Mouse (Mus musculus): ENCODE results near the gene Ppil3. TPM values are rescaled to one million over a fixed set of nuclear protein-coding genes. Genes with fewer than 3 reads are reported as not detected.

Ppil3 gene
- polyA plus RNA-seq, 1 experiment from 2014 or later, result 49.8 TPM

DNA sequence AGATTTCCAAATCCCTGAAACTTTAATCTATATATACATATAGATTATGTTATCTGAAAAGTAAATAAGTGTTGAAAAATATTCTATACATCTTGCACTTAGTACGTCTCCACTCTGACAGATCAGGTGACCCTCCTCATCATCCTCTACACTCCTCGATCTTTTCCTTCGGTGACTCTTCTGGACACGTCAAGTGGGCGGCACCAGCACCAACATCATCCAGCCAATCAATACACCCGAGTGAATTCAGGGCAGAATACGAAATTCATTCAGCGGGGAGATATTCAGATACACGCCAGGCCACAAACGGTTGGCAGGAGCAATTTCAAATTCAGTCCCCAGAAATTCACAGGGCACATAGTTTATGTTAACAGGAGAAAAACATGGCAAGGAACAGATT lies 25.3 kb downstream of the Ppil3 start:
- no peaks in the 10 kb centered on the region for H3K27me3 ChIP-seq (ENCODE audit: control insufficient read depth, insufficient read depth, low read depth, low read length)
- peaks cover 42% of the 10 kb centered on the region for H3K36me3 ChIP-seq (ENCODE audit: control insufficient read depth, insufficient read depth, low read length)
- 88% methylated on average over 10 of the region's 10 CpGs for WGBS
- no peaks in the 10 kb centered on the region for H3K9me3 ChIP-seq (replicated peaks; ENCODE audit: control insufficient read depth, low read length, poor library complexity, severe bottlenecking)
- no peak overlapping the region for H3K9ac ChIP-seq (ENCODE audit: low read depth, low read length)
- H3K27ac ChIP-seq (ENCODE audit: low read length), result no peak overlapping the region
- peaks cover 20% of the 10 kb centered on the region for H3K4me1 ChIP-seq (ENCODE audit: control insufficient read depth, insufficient read depth, low read length)
- no peak for ATAC-seq
- H3K4me2 ChIP-seq (ENCODE audit: low read length), result no peak overlapping the region
- H3K4me3 ChIP-seq (ENCODE audit: low read depth, low read length), result no peak overlapping the region

DNA sequence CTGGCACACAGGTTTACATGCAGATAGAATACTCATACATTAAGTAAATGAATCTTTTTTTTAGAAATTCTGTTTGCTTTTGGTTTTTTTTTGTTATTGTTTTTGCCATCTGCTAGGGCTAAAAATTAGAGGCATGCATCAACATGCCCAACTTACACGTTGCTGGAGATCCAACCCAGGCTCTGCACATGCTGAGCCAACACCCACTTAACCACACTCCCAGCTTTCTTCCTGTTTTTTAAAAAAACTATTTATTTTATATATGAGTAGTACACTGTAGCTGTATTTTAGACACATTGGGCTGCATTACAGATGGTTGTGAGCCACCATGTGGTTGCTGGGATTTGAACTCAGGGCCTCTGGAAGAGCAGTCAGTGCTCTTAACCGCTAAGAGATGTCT lies 29.2 kb downstream of the Ppil3 start:
- Histone ChIP-seq H3K9ac (ENCODE audit: low read depth, low read length) (no peak overlapping the region), H3K27me3 (ENCODE audit: control insufficient read depth, insufficient read depth, low read depth, low read length) (no peaks in the 10 kb centered on the region), H3K9me3 (replicated peaks; ENCODE audit: control insufficient read depth, low read length, poor library complexity, severe bottlenecking) (no peaks in the 10 kb centered on the region), H3K4me1 (ENCODE audit: control insufficient read depth, insufficient read depth, low read length) (peaks cover 5% of the 10 kb centered on the region), H3K27ac (ENCODE audit: low read length) (no peak overlapping the region), H3K4me2 (ENCODE audit: low read length) (no peak overlapping the region), H3K4me3 (ENCODE audit: low read depth, low read length) (no peak overlapping the region), H3K36me3 (ENCODE audit: control insufficient read depth, insufficient read depth, low read length) (peaks cover 62% of the 10 kb centered on the region)
- no peak for ATAC-seq
- WGBS, result 97% methylated on average over 2 of the region's 2 CpGs

DNA sequence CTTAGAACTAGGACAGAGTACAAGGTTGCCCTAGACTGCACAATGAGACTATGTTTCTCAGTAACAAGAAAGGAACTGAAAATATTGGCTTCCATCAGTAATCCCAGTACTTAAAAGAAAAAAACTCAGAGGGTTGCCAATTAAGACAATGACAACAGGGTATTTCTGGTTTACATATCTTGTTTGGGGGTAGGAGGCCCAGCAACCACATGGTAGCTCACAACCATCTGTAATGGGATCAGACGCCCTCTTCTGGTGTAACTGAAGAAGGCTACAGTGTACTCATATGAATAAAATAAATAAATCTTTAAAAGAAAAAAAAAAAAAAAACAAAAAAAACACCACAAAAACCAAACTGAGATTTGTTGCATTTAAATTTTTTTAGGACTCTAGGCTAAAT lies 29.8 kb downstream of the Ppil3 start:
- Histone ChIP-seq H3K27me3 (ENCODE audit: control insufficient read depth, insufficient read depth, low read depth, low read length) (no peaks in the 10 kb centered on the region), H3K9ac (ENCODE audit: low read depth, low read length) (no peak overlapping the region), H3K4me2 (ENCODE audit: low read length) (no peak overlapping the region), H3K4me1 (ENCODE audit: control insufficient read depth, insufficient read depth, low read length) (0 out of 2 replicates have a peak, but pooled peaks cover 3% of the 10 kb centered on the region), H3K27ac (ENCODE audit: low read length) (no peak overlapping the region), H3K4me3 (ENCODE audit: low read depth, low read length) (no peak overlapping the region), H3K36me3 (ENCODE audit: control insufficient read depth, insufficient read depth, low read length) (peaks cover 66% of the 10 kb centered on the region), H3K9me3 (replicated peaks; ENCODE audit: control insufficient read depth, low read length, poor library complexity, severe bottlenecking) (no peaks in the 10 kb centered on the region)
- 22% methylated on average over 1 of the region's 1 CpGs for WGBS
- no peak for ATAC-seq

DNA sequence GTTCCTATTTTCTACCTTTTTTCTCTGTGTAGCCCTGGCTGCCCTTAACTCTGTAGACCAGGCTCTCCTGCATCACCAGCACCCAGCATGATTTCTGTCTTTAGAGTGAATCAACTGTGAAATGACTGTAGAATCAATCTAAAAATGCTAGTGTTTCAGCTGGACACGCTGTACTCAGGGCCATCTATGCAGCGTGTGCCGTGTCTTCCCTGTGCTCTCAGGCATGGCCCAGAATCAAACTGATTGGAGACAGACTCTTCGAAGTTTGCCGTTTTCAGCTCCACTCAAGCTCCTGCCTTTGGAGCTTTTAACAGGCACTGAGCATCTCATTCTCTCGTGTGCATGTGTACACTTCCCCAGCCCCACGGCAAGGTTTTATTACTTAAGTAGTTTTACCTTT lies 34.5 kb downstream of the Ppil3 start:
- no peaks in the 10 kb centered on the region for H3K27me3 ChIP-seq (ENCODE audit: control insufficient read depth, insufficient read depth, low read depth, low read length)
- H3K4me3 ChIP-seq (ENCODE audit: low read depth, low read length), result no peak overlapping the region
- no peak overlapping the region for H3K9ac ChIP-seq (ENCODE audit: low read depth, low read length)
- H3K27ac ChIP-seq (ENCODE audit: low read length), result no peak overlapping the region
- H3K4me2 ChIP-seq (ENCODE audit: low read length), result no peak overlapping the region
- no peaks in the 10 kb centered on the region for H3K4me1 ChIP-seq (ENCODE audit: control insufficient read depth, insufficient read depth, low read length)
- no peaks in the 10 kb centered on the region for H3K9me3 ChIP-seq (replicated peaks; ENCODE audit: control insufficient read depth, low read length, poor library complexity, severe bottlenecking)
- ATAC-seq, result no peak
- WGBS, result 94% methylated on average over 7 of the region's 7 CpGs
- H3K36me3 ChIP-seq (ENCODE audit: control insufficient read depth, insufficient read depth, low read length), result peaks cover 45% of the 10 kb centered on the region

DNA sequence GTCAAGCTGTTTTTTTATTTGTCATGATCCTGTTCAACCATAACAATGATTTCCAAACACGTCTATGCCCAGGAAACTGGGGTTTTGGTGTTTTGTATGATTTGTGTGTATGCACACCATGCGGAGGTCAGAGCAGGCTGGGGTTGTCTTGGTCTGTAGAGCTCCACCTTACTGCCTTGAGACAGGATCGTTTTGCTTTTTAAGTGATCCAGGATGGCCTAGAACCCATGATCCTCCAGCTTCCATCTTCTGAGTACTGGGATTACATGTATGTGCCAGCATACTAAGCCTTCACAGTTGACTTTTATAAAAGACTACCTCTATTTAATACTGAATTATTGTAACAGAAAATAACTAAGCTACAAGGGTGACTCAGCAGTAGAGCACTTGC lies 35.1 kb downstream of the Ppil3 start:
- H3K27me3 ChIP-seq (ENCODE audit: control insufficient read depth, insufficient read depth, low read depth, low read length), result no peaks in the 10 kb centered on the region
- H3K36me3 ChIP-seq (ENCODE audit: control insufficient read depth, insufficient read depth, low read length), result peaks cover 41% of the 10 kb centered on the region
- no peak overlapping the region for H3K4me2 ChIP-seq (ENCODE audit: low read length)
- no peak overlapping the region for H3K9ac ChIP-seq (ENCODE audit: low read depth, low read length)
- no peak overlapping the region for H3K4me3 ChIP-seq (ENCODE audit: low read depth, low read length)
- no peak overlapping the region for H3K27ac ChIP-seq (ENCODE audit: low read length)
- H3K4me1 ChIP-seq (ENCODE audit: control insufficient read depth, insufficient read depth, low read length), result no peaks in the 10 kb centered on the region
- no peaks in the 10 kb centered on the region for H3K9me3 ChIP-seq (replicated peaks; ENCODE audit: control insufficient read depth, low read length, poor library complexity, severe bottlenecking)
- 81% methylated on average over 3 of the region's 3 CpGs for WGBS
- ATAC-seq, result no peak

DNA sequence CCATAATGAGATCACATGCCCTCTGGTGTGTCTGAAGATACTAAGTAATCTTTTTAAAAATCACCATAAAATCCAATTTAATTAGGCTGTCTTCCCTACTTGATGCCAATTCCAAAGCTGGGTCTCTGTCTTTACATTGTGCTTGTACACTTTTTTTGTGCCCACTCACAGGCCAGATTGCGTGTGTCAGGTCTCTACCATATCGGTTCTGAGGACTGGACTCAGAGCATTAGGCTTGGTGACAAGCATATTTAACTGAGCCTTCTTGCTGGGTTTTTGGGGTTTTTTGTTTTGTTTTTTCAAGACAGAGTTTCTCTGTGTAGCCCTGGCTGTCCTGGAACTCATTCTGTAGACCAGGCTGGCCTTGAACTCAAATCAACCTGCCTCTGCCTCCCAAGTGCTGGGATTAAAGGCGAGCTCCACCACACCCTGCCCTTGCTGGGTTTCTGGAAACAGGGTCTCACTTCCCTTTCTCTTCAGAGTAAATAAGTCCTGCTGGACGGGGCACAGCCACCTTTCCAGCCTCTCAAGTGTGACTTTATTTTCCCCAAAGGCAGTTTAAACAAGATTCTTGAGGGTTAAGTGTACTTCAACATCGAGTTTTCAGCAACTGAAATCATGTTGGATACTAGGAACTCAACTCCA lies 35.6 kb downstream of the Ppil3 start:
- H3K9ac ChIP-seq (ENCODE audit: low read depth, low read length), result no peak overlapping the region
- no peak overlapping the region for H3K4me2 ChIP-seq (ENCODE audit: low read length)
- ATAC-seq, result no peak
- no peaks in the 10 kb centered on the region for H3K27me3 ChIP-seq (ENCODE audit: control insufficient read depth, insufficient read depth, low read depth, low read length)
- H3K4me3 ChIP-seq (ENCODE audit: low read depth, low read length), result no peak overlapping the region
- WGBS, result 87% methylated on average over 5 of the region's 5 CpGs
- H3K4me1 ChIP-seq (ENCODE audit: control insufficient read depth, insufficient read depth, low read length), result no peaks in the 10 kb centered on the region
- H3K9me3 ChIP-seq (replicated peaks; ENCODE audit: control insufficient read depth, low read length, poor library complexity, severe bottlenecking), result no peaks in the 10 kb centered on the region
- H3K36me3 ChIP-seq (ENCODE audit: control insufficient read depth, insufficient read depth, low read length), result peaks cover 37% of the 10 kb centered on the region
- H3K27ac ChIP-seq (ENCODE audit: low read length), result no peak overlapping the region

DNA sequence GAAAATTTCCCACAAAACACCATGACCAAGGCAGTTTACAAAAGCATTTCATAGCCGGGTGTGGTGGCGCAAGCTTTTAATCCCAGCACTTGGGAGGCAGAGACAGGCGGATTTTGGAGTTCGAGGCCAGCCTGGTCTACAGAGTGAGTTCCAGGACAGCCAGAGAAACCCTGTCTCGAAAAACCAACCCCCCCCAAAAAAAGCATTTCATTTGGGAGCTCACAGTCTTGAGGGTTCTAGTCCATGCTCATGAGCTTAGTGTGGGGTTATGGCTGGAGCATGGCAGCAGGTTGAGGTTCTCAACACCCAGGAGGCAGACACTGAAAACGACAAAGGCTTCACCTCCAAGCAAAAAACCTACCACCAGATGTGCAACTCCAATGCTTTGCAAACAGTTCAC lies 37.1 kb downstream of the Ppil3 start:
- no peaks in the 10 kb centered on the region for H3K27me3 ChIP-seq (ENCODE audit: control insufficient read depth, insufficient read depth, low read depth, low read length)
- no peaks in the 10 kb centered on the region for H3K9me3 ChIP-seq (replicated peaks; ENCODE audit: control insufficient read depth, low read length, poor library complexity, severe bottlenecking)
- no peak overlapping the region for H3K4me3 ChIP-seq (ENCODE audit: low read depth, low read length)
- peaks cover 33% of the 10 kb centered on the region for H3K36me3 ChIP-seq (ENCODE audit: control insufficient read depth, insufficient read depth, low read length)
- no peak for ATAC-seq
- H3K27ac ChIP-seq (ENCODE audit: low read length), result no peak overlapping the region
- no peak overlapping the region for H3K9ac ChIP-seq (ENCODE audit: low read depth, low read length)
- no peaks in the 10 kb centered on the region for H3K4me1 ChIP-seq (ENCODE audit: control insufficient read depth, insufficient read depth, low read length)
- no peak overlapping the region for H3K4me2 ChIP-seq (ENCODE audit: low read length)
- WGBS, result 86% methylated on average over 6 of the region's 6 CpGs

DNA sequence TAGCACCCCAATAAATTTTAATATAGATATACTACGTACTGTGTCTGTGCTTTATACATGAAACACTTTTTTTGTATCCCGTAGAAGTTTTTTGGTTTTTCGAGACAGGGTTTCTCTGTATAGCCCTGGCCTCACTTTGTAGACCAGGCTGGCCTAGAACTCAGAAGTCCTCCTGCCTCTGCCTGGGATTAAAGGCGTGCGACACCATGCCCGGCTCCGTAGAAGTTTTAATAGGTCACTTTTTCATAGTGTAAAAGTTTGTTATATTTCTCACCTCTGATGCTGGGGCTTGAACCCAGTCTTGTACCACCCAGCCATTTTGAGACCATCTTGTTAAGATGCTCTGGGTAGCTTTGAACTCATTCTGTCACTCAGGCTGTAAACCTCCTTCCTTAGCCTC lies 38.0 kb downstream of the Ppil3 start:
- no peaks in the 10 kb centered on the region for H3K27me3 ChIP-seq (ENCODE audit: control insufficient read depth, insufficient read depth, low read depth, low read length)
- 98% methylated on average over 7 of the region's 7 CpGs for WGBS
- H3K9me3 ChIP-seq (replicated peaks; ENCODE audit: control insufficient read depth, low read length, poor library complexity, severe bottlenecking), result no peaks in the 10 kb centered on the region
- no peak overlapping the region for H3K4me3 ChIP-seq (ENCODE audit: low read depth, low read length)
- H3K9ac ChIP-seq (ENCODE audit: low read depth, low read length), result no peak overlapping the region
- no peak; the same call in 1 of the 2 replicates for ATAC-seq
- H3K4me2 ChIP-seq (ENCODE audit: low read length), result no peak overlapping the region
- H3K27ac ChIP-seq (ENCODE audit: low read length), result no peak overlapping the region
- no peaks in the 10 kb centered on the region for H3K4me1 ChIP-seq (ENCODE audit: control insufficient read depth, insufficient read depth, low read length)
- peaks cover 35% of the 10 kb centered on the region for H3K36me3 ChIP-seq (ENCODE audit: control insufficient read depth, insufficient read depth, low read length)

DNA sequence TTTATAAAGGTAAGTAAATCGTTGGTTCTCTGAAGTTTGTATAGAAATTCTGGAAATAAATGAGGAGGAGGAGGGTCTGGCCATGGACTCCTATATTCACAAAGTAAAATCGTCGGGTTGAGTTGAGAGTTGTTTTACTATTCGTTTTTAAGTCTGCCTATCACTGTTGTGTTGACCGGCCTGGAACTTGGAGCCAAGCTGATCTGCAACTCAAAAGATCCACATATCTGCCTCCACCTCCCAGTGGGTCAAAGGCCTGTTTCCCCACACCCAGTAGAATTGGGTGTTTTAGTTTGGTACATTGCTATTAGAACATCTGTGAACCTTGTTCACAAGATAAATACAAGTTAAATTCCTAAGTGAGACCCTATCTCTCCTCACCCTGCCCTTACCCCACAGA lies 41.5 kb downstream of the Ppil3 start:
- H3K27me3 ChIP-seq (ENCODE audit: control insufficient read depth, insufficient read depth, low read depth, low read length), result no peaks in the 10 kb centered on the region
- H3K4me2 ChIP-seq (ENCODE audit: low read length), result no peak overlapping the region
- H3K9me3 ChIP-seq (replicated peaks; ENCODE audit: control insufficient read depth, low read length, poor library complexity, severe bottlenecking), result no peaks in the 10 kb centered on the region
- H3K9ac ChIP-seq (ENCODE audit: low read depth, low read length), result no peak overlapping the region
- no peaks in the 10 kb centered on the region for H3K4me1 ChIP-seq (ENCODE audit: control insufficient read depth, insufficient read depth, low read length)
- H3K27ac ChIP-seq (ENCODE audit: low read length), result no peak overlapping the region
- no peak overlapping the region for H3K4me3 ChIP-seq (ENCODE audit: low read depth, low read length)
- ATAC-seq, result no peak
- peaks cover 41% of the 10 kb centered on the region for H3K36me3 ChIP-seq (ENCODE audit: control insufficient read depth, insufficient read depth, low read length)
- WGBS, result 95% methylated on average over 5 of the region's 5 CpGs
